Mouse (Mus musculus) left cerebral cortex, postnatal 4 days (tissue): ENCODE results near the gene Taar5. TPM values are rescaled to one million over a fixed set of nuclear protein-coding genes. Genes with fewer than 3 reads are reported as not detected.
A peak's percentile ranks its signal among the peaks of the same experiment; 100 is the strongest.

ENCODE experiments used
- DNase-seq: peaks from one replicate; pipeline ENCODE4 v3.0.0-alpha.2; 2022
- intact Hi-C: fragments of 180-260 bp; cut with DNase I; formaldehyde crosslinking; loops from one replicate; pipeline ENCODE4 v1.15.1; 2025
- total RNA-seq, 2 experiments: library from RNA; stranded (reverse); gene quantifications; 2 replicates each; pipeline ENCODE4 v1.2.3; 2021

The Taar5 gene
- total RNA-seq: not detected

GRCm38 (mm10) chr10:23970656-23971165 is at the start of gene Taar5:
Gene Taar5, plus strand, starts transcription at chr10:23970706.
- intact Hi-C loops: loop anchor here (10.0 kb wide), 1 partner anchor 144 kb away; no protein-coding TSS in a partner anchor
- no peak for DNase-seq

GRCm38 (mm10) chr10:23922468-23922867 is 48.0 kb upstream of the Taar5 start:
- no peak for DNase-seq
- intact Hi-C loops: no loop called here

- intact Hi-C loops: no loop called here
These were observed 46.6 kb upstream of the Taar5 start for GRCm38 (mm10) chr10:23923941-23924340.

GRCm38 (mm10) chr10:23937613-23938012 is 32.9 kb upstream of the Taar5 start:
- intact Hi-C loops: no loop called here
- no peak for DNase-seq

More at GRCm38 (mm10) chr10:23923941-23924340, 46.6 kb upstream of the Taar5 start:
- no peak for DNase-seq

- intact Hi-C loops: no loop called here
- DNase-seq: no peak
These were observed 32.2 kb upstream of the Taar5 start, which contains the start of gene Taar2 for GRCm38 (mm10) chr10:23938312-23938711. Gene Taar2, plus strand, starts transcription at chr10:23938572.

- intact Hi-C loops: no loop called here
- no peak for DNase-seq
These were observed 28.0 kb upstream of the Taar5 start for GRCm38 (mm10) chr10:23942465-23942864.

- intact Hi-C loops: no loop called here
- DNase-seq: peak; percentile 28
These were observed 22.5 kb upstream of the Taar5 start for GRCm38 (mm10) chr10:23948026-23948425.

- intact Hi-C loops: no loop called here
- peak; percentile 8 for DNase-seq
These were observed 20.9 kb upstream of the Taar5 start, which contains the start of gene Taar3 for GRCm38 (mm10) chr10:23949508-23950005. Gene Taar3, plus strand, starts transcription at chr10:23949558.

- DNase-seq: peak; percentile 20
- intact Hi-C loops: no loop called here
These were observed 18.8 kb upstream of the Taar5 start for GRCm38 (mm10) chr10:23951714-23952113.

- DNase-seq: peak; percentile 24
- intact Hi-C loops: no loop called here
These were observed 11.4 kb upstream of the Taar5 start for GRCm38 (mm10) chr10:23959071-23959470.

GRCm38 (mm10) chr10:23960444-23960915 is 10.0 kb upstream of the Taar5 start, which contains the start of gene Taar4:
Gene Taar4, plus strand, starts transcription at chr10:23960494.
- intact Hi-C loops: no loop called here
- no peak for DNase-seq

- intact Hi-C loops: no loop called here
- DNase-seq: peak; percentile 78
These were observed 7.1 kb upstream of the Taar5 start for GRCm38 (mm10) chr10:23963444-23963843.

- no peak for DNase-seq
- intact Hi-C loops: no loop called here
These were observed 5.4 kb upstream of the Taar5 start for GRCm38 (mm10) chr10:23964921-23965610.

GRCm38 (mm10) chr10:23971256-23971655 is 750 bp downstream of the Taar5 start:
- intact Hi-C loops: loop anchor here (10.0 kb wide), 1 partner anchor 144 kb away; no protein-coding TSS in a partner anchor
- no peak for DNase-seq

GRCm38 (mm10) chr10:23977958-23978357 is 7.5 kb downstream of the Taar5 start:
- intact Hi-C loops: loop anchor here (10.0 kb wide), 1 partner anchor 137 kb away; no protein-coding TSS in a partner anchor
- no peak for DNase-seq

- intact Hi-C loops: loop anchor here (10.0 kb wide), 1 partner anchor 136 kb away; no protein-coding TSS in a partner anchor
- DNase-seq: peak; percentile 81
These were observed 8.6 kb downstream of the Taar5 start for GRCm38 (mm10) chr10:23978901-23979705.

GRCm38 (mm10) chr10:23985546-23985945 is 15.0 kb downstream of the Taar5 start, which contains the start of gene Taar6:
Gene Taar6, minus strand, starts transcription at chr10:23985646.
- DNase-seq: no peak
- intact Hi-C loops: no loop called here

- no peak for DNase-seq
- intact Hi-C loops: no loop called here
These were observed 15.9 kb downstream of the Taar5 start for GRCm38 (mm10) chr10:23986419-23986818.

- intact Hi-C loops: no loop called here
- DNase-seq: no peak
These were observed 22.9 kb downstream of the Taar5 start, which contains the start of gene Taar7a for GRCm38 (mm10) chr10:23993381-23993780. Gene Taar7a, minus strand, starts transcription at chr10:23993481.

- intact Hi-C loops: no loop called here
These were observed 29.1 kb downstream of the Taar5 start, which contains the start of gene Taar7b for GRCm38 (mm10) chr10:23999639-24000038. Gene Taar7b, plus strand, starts transcription at chr10:23999939.

GRCm38 (mm10) chr10:24006442-24006841 is 35.9 kb downstream of the Taar5 start:
- intact Hi-C loops: no loop called here
- DNase-seq: no peak

More at GRCm38 (mm10) chr10:23999639-24000038, 29.1 kb downstream of the Taar5 start, which contains the start of gene Taar7b:
- DNase-seq: no peak
